Mouse (Mus musculus) neural tube, embryonic 13.5 days (tissue): ENCODE data around the gene Usp50. TPM values are rescaled to one million over a fixed set of nuclear protein-coding genes. Genes with fewer than 3 reads are reported as not detected.

ENCODE experiments used
- ATAC-seq: fragments of 200-750 bp; cut with Nextera tagmentation; 2 replicates; pipeline ENCODE4 v1.8.0; 2017; ENCODE audit warnings: low read depth, mild to moderate bottlenecking, moderate TSS enrichment, moderate library complexity
- H3K27ac ChIP-seq: fragments of 300-500 bp; sonication (generic); replicated peaks from 2 replicates; pipeline ENCODE4 v1.5.1; 2015; ENCODE audit warnings: moderate library complexity, mild to moderate bottlenecking, inconsistent platforms
- H3K27me3 ChIP-seq: fragments of 300-500 bp; sonication (generic); 2 replicates; pipeline ENCODE4 v1.6.1; 2015; ENCODE audit warnings: mild to moderate bottlenecking, inconsistent platforms
- H3K36me3 ChIP-seq: fragments of 300-500 bp; sonication (generic); 2 replicates; pipeline ENCODE4 v1.6.1; 2015; ENCODE audit warnings: mild to moderate bottlenecking, inconsistent platforms
- H3K4me1 ChIP-seq: fragments of 300-500 bp; sonication (generic); replicated peaks from 2 replicates; pipeline ENCODE4 v1.6.1; 2015; ENCODE audit warnings: inconsistent platforms
- H3K4me2 ChIP-seq: fragments of 300-500 bp; sonication (generic); 2 replicates; pipeline ENCODE4 v1.6.1; 2015; ENCODE audit warnings: inconsistent platforms, mild to moderate bottlenecking, moderate library complexity
- H3K4me3 ChIP-seq: fragments of 300-500 bp; sonication (generic); 2 replicates; pipeline ENCODE4 v1.5.1; 2015; ENCODE audit warnings: mild to moderate bottlenecking, inconsistent platforms
- H3K9ac ChIP-seq: fragments of 300-500 bp; sonication (generic); 2 replicates; pipeline ENCODE4 v1.6.1; 2015; ENCODE audit warnings: moderate library complexity, mild to moderate bottlenecking, inconsistent platforms
- H3K9me3 ChIP-seq: fragments of 300-500 bp; sonication (generic); 2 replicates; pipeline ENCODE4 v1.6.1; 2016; ENCODE audit warnings: inconsistent platforms
- WGBS: fragments of 180-500 bp; shearing (Covaris S2); methylation state at CpG from one replicate; pipeline ENCODE4 v1.1.7; 2015; 5-methylcytosine and 5-hydroxymethylcytosine counted together
- polyA plus RNA-seq: library from polyadenylated mRNA; unstranded; fragments of >200 nt; fragmentation: Nextera tagmentation; extraction: Ambion mirVana; gene quantifications from 2 replicates; pipeline ENCODE4 v1.2.1, GENCODE M21; 2015

The Usp50 gene
- polyA plus RNA-seq, 1 experiment from 2014 or later: 2.1 TPM

DNA sequence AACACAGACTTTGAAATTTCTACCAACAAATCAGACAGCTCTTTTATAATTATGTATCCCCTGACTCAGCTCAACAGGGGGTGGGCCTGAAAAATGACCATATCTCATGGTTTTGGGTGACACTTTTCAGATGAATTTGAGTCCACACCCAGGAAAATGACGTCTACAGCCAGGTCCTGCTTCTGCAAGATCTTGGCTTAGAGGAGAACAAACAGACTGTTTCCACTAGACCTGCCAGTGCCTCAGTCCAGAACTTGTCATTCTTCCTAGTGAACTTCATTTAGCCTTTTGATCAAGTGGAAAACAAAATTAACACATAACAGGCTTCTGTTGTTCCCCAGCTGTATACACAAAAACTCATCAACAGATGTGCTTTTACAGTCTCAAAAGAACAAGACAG lies 6.9 kb downstream of the Usp50 start:
- Histone ChIP-seq H3K9me3 (no peaks in the 10 kb centered on the region), H3K4me2 (no peak overlapping the region), H3K36me3 (no peaks in the 10 kb centered on the region), H3K9ac (no peak overlapping the region), H3K27ac (no peak overlapping the region), H3K4me3 (no peak overlapping the region), H3K4me1 (no peaks in the 10 kb centered on the region), H3K27me3 (no peaks in the 10 kb centered on the region)
- ATAC-seq: no peak
- WGBS: 75% methylated on average over 1 of the region's 1 CpGs

DNA sequence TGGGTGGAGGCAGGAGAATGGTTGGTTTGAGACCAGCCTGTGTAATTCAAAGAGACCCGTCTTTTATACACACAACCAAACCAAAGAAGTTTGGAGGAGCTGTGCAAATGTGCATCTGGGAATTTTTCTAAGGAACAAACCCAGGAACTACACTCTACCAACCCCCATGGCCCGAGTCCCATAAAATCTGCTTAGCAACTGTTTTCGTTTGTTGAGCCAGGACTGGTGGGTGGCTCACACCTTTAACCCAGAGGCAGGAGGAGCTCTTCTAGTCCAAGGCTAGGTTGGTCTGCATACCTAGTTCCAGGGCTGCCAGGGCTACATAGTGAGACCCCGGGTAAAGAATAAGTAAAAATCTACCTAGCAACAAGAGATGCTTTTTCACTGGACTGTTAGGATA lies 7.3 kb downstream of the Usp50 start:
- H3K9ac ChIP-seq: no peak overlapping the region
- ATAC-seq: no peak
- 70% methylated on average over 4 of the region's 4 CpGs for WGBS

DNA sequence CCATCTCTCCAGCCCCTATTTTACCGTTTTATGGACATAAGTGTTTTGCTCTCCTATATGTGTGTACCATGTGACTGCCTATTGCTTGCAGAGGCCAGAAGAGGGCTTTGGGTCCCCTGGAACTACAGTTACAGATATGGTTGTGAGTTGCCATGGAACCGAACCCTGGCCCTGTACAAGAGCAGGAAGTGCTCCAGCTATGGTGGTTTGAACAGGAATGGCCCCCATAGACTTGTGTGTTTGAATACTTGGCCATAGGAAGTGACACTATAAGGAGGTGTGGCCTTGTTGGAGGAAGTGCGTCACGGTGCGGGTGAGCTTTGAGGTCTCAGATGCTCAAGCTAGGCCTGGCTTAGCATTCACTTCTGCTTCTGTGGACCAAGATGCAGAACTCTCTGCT lies 11.1 kb downstream of the Usp50 start:
- WGBS: 93% methylated on average over 5 of the region's 5 CpGs
- Histone ChIP-seq H3K27ac (no peak overlapping the region), H3K27me3 (no peaks in the 10 kb centered on the region), H3K36me3 (no peaks in the 10 kb centered on the region), H3K9ac (no peak overlapping the region), H3K4me2 (no peak overlapping the region), H3K4me1 (no peaks in the 10 kb centered on the region), H3K9me3 (no peaks in the 10 kb centered on the region), H3K4me3 (no peak overlapping the region)
- ATAC-seq: no peak

More for the DNA sequence above, 7.3 kb downstream of the Usp50 start:
- no peaks in the 10 kb centered on the region for H3K4me1 ChIP-seq
- H3K36me3 ChIP-seq: no peaks in the 10 kb centered on the region
- H3K27ac ChIP-seq: no peak overlapping the region
- no peak overlapping the region for H3K4me3 ChIP-seq
- no peak overlapping the region for H3K4me2 ChIP-seq
- H3K9me3 ChIP-seq: no peaks in the 10 kb centered on the region
- no peaks in the 10 kb centered on the region for H3K27me3 ChIP-seq

DNA sequence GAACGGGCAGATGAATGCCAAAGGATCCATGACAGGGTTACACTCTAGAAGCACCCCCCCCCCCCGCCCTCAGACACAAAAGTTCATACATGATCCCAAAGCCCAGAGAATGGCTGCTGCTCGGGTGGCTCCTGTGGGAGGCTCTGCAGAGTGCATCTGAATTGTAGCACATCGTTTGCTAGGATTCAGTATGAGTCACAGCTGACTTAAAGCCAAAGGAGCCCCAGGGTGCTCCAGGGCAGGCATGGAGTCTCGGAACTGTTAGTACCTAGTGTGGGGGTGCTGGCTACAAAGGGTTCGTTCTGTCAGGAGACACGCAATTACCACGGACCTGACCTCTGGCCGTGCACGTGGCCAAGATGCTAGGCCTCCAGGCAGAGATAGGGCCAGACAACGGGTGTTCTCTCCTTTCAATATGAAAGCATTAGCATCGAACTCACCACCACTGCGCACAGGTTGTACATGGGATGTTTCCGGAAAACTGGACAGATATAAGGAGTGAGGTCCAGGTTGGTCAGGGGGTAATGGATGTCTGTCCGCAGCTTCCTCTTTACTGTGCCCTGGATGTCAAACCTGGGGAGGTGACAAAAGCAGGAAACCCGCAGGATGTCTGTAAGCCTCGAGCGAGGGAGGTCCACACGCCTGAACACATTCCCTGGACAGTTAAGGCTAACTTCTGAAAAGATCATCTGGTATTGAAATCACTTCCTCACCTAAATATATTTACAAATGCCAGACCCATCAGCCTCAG lies 13.7 kb downstream of the Usp50 start:
- no peak overlapping the region for H3K9ac ChIP-seq
- no peak overlapping the region for H3K27ac ChIP-seq
- ATAC-seq: no peak
- no peaks in the 10 kb centered on the region for H3K36me3 ChIP-seq
- H3K27me3 ChIP-seq: no peaks in the 10 kb centered on the region
- H3K9me3 ChIP-seq: no peaks in the 10 kb centered on the region
- H3K4me1 ChIP-seq: peaks cover 12% of the 10 kb centered on the region; the same call in 1 of the 2 replicates
- 73% methylated on average over 19 of the region's 19 CpGs for WGBS
- H3K4me3 ChIP-seq: no peak overlapping the region
- H3K4me2 ChIP-seq: no peak overlapping the region

DNA sequence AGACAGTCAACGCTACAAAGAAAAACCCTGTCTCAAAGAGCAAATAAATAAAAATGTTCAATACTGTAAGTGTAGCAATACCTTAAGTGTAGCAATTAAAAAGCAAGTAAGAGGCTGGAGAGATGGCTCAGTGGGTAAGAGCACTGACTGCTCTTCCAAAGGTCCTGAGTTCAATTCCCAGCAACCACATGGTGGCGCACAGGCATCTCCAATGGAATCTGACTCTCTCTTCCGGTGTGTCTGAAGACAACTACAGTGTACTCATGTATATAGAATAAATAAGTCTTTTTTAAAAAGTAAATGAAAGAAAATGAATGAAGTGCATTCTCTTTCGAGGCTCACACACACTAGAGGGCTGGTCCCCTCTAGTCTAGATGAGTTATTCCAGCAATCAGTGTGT lies 15.1 kb downstream of the Usp50 start:
- 73% methylated on average over 4 of the region's 4 CpGs for WGBS
- no peak overlapping the region for H3K9ac ChIP-seq
- no peaks in the 10 kb centered on the region for H3K9me3 ChIP-seq
- peaks cover 11% of the 10 kb centered on the region for H3K36me3 ChIP-seq
- no peak overlapping the region for H3K4me2 ChIP-seq
- H3K27me3 ChIP-seq: no peaks in the 10 kb centered on the region
- no peak for ATAC-seq
- no peak overlapping the region for H3K27ac ChIP-seq
- H3K4me3 ChIP-seq: no peak overlapping the region
- peaks cover 12% of the 10 kb centered on the region; the same call in 1 of the 2 replicates for H3K4me1 ChIP-seq

DNA sequence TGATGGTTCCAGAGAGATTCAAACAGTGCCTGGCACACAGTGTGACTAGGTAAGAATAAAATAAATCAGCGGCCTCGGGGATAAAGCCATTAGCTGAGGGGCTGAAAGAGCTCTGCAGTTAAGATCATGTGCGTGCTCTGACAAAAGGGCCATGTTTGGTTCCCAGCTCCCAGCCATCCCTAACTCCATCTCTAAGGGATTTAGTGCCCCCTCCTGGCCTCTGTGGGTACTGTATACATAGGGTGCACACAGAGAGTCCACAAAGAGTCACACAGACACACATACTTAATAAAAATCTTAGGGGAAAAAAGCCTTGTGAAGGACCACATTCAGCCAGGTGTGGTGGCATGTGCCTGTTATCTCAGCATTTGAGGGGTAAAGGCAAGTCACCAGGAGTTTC lies 15.7 kb downstream of the Usp50 start:
- ATAC-seq: no peak
- Histone ChIP-seq H3K27me3 (no peaks in the 10 kb centered on the region), H3K27ac (no peak overlapping the region), H3K4me1 (peaks cover 12% of the 10 kb centered on the region; the same call in 1 of the 2 replicates), H3K36me3 (peaks cover 17% of the 10 kb centered on the region), H3K4me2 (no peak overlapping the region), H3K4me3 (no peak overlapping the region), H3K9ac (no peak overlapping the region), H3K9me3 (no peaks in the 10 kb centered on the region)
- 97% methylated on average over 3 of the region's 3 CpGs for WGBS

DNA sequence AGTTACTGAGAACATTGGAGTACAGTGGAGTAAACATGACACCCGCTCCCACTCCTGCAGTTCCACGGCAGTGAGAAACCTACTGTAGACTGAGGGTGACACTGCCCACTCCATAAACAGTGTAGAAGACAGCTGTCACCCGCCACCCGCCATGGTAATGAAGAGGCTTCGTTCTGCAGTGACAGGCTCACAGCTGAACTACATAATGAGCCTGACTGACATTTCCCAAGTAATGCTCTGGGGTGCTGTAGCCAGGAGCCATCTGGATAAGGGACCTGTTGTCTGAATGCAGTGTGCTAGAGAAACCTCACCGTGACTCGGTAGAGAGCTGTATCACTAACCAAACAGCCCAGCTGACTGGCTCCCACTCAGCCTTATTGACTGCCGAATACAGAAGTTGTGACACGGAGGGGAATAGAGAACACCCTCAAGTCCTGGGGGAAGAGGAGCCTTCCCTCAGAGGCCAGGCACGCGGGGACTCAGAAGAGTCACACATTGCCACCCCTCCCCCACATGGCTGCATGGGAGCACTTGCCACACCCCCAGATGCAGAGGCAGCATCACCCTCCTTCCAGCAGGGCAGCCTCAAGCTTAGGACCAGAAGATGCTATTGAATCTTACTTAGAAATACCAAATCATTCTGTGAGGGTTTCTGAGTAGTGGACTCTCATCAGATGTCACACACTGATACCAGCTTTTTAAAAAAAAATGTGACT lies 17.2 kb downstream of the Usp50 start:
- Histone ChIP-seq H3K4me3 (no peak overlapping the region), H3K27ac (no peak overlapping the region), H3K4me1 (peaks cover 12% of the 10 kb centered on the region; the same call in 1 of the 2 replicates), H3K9ac (no peak overlapping the region), H3K27me3 (no peaks in the 10 kb centered on the region), H3K9me3 (no peaks in the 10 kb centered on the region), H3K4me2 (no peak overlapping the region), H3K36me3 (peaks cover 33% of the 10 kb centered on the region)
- 26% methylated on average over 11 of the region's 11 CpGs for WGBS
- ATAC-seq: peak; percentile 86

DNA sequence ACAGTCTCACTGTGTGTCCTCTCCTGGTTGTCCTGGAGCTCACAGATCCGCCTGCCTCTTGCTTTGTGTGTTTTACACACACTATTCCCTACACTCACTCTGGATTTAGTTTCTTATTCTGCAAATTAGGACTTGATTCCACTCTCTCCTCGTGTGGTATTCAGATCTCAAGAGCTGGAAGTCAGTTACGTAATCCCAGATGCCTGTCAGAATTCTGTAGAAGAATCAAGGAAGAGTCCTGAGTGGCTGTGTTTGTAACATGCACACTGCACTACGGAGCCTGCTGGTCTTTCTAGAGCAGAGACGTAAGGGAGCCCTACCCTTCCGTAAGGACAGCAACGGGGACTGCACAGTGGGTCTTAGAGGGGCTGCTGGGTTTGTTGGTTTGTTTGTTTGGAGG lies 23.9 kb downstream of the Usp50 start:
- H3K4me2 ChIP-seq: no peak overlapping the region
- no peak overlapping the region for H3K27ac ChIP-seq
- no peaks in the 10 kb centered on the region for H3K27me3 ChIP-seq
- H3K4me3 ChIP-seq: no peak overlapping the region
- ATAC-seq: no peak
- no peaks in the 10 kb centered on the region for H3K9me3 ChIP-seq
- peaks cover 96% of the 10 kb centered on the region for H3K36me3 ChIP-seq
- H3K9ac ChIP-seq: no peak overlapping the region
- no peaks in the 10 kb centered on the region for H3K4me1 ChIP-seq
- WGBS: 94% methylated on average over 7 of the region's 7 CpGs

DNA sequence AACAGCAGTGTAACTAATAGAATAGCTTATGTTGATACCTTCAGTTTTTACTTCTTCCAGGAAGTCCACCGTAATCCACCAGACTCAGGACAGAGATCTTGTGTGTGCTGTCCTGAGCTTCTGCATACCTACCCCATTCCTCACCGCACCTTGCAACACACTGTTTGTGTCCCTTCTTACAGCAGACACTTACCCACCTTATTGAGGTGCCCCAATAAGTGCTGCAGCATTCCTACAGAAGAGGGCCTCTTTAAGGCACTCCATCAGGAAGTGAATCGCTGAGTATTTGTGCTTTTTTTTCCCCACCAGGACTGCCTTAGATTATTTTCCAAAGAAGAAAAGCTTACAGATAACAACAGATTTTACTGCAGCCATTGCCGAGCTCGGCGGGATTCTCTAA lies 27.6 kb downstream of the Usp50 start:
- Histone ChIP-seq H3K27me3 (no peaks in the 10 kb centered on the region), H3K4me2 (no peak overlapping the region), H3K27ac (no peak overlapping the region), H3K9ac (no peak overlapping the region), H3K9me3 (no peaks in the 10 kb centered on the region), H3K36me3 (peaks cover 92% of the 10 kb centered on the region), H3K4me3 (no peak overlapping the region), H3K4me1 (no peaks in the 10 kb centered on the region)
- 95% methylated on average over 6 of the region's 6 CpGs for WGBS
- ATAC-seq: no peak

DNA sequence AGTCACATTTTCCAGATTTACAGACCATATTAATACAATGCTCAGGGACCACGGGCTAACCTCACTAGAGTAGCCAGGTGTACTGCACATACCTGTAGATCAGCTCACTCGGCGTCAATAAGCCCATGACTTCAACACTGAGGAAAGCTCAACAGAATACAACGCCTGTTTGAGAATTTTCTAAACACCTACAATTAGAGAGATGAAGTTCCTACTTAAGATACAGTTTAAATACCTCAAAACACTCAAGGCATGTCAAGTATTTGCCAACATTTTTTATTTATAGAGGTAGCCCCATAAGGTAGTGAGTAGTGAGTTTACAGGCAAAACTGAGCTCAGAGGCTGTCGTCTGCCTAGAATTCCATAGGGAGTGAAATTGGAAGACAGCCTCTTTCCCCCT lies 39.9 kb downstream of the Usp50 start:
- WGBS: 94% methylated on average over 5 of the region's 5 CpGs
- Histone ChIP-seq H3K9ac (no peak overlapping the region), H3K9me3 (no peaks in the 10 kb centered on the region), H3K27ac (no peak overlapping the region), H3K36me3 (peaks cover 82% of the 10 kb centered on the region), H3K27me3 (no peaks in the 10 kb centered on the region), H3K4me2 (no peak overlapping the region), H3K4me1 (no peaks in the 10 kb centered on the region), H3K4me3 (no peak overlapping the region)
- no peak for ATAC-seq

DNA sequence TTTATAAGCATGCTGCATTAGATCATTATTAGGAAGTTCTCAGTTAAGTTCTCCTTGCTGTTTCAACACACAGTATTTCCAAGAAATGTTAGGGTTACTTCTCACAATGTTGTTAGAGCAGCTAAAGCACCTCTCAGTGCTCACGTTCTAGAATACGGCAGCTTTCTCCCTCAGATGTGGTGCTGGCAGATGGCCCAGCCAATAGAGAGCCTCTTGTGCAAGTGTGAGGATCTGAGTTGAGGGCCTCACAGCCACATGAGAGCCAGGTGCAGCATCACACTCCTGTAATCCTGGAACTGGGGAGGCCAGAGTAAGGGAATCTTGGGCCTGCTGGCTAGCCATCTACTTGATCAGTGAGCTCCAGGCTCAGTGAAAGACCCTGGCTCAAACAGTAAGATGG lies 43.0 kb downstream of the Usp50 start:
- Histone ChIP-seq H3K4me1 (no peaks in the 10 kb centered on the region), H3K9me3 (no peaks in the 10 kb centered on the region), H3K4me2 (no peak overlapping the region), H3K9ac (no peak overlapping the region), H3K27ac (no peak overlapping the region), H3K36me3 (peaks cover 75% of the 10 kb centered on the region), H3K4me3 (no peak overlapping the region), H3K27me3 (no peaks in the 10 kb centered on the region)
- ATAC-seq: no peak
- 81% methylated on average over 2 of the region's 2 CpGs for WGBS

DNA sequence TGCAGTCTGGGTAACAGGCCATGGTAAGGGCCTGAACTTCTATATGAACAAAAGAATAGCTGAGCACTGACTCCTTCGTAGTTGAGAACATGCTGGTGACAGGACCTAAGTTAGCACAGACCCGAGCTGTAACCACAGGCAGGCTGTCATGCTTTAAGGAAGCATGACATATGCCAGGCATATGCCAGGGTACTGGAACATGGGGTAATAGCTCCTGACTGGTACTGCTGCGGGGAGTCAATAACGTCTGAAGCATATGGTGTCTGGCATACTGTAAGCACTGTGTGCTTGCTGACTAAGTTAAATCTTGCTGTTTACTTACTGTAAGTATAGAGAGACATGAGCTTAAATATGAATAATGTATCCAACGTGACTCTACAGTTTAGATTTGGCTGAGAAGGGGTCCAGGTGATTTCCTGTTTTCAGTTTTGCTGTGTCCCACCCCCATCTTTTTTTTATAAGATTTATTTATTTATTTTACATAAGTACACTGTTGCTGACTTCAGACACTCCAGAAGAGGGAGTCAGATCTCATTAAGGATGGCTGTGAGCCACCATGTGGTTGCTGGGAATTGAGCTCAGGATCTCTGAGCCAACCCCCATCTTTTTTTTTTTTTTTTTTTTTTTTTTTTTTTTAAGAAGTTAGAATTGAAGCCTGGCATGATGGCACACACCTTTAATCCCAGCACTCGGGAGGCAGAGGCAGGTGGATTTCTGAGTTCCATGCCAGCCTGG lies 47.8 kb downstream of the Usp50 start:
- no peak overlapping the region for H3K27ac ChIP-seq
- H3K27me3 ChIP-seq: no peaks in the 10 kb centered on the region
- H3K4me1 ChIP-seq: no peaks in the 10 kb centered on the region
- H3K36me3 ChIP-seq: peaks cover 83% of the 10 kb centered on the region
- H3K4me2 ChIP-seq: no peak overlapping the region
- H3K9ac ChIP-seq: no peak overlapping the region
- no peak overlapping the region for H3K4me3 ChIP-seq
- WGBS: 94% methylated on average over 6 of the region's 6 CpGs
- H3K9me3 ChIP-seq: no peaks in the 10 kb centered on the region
- no peak for ATAC-seq
